Mouse (Mus musculus): ENCODE results near the gene Fam102a.

Gene Fam102a

DNA sequence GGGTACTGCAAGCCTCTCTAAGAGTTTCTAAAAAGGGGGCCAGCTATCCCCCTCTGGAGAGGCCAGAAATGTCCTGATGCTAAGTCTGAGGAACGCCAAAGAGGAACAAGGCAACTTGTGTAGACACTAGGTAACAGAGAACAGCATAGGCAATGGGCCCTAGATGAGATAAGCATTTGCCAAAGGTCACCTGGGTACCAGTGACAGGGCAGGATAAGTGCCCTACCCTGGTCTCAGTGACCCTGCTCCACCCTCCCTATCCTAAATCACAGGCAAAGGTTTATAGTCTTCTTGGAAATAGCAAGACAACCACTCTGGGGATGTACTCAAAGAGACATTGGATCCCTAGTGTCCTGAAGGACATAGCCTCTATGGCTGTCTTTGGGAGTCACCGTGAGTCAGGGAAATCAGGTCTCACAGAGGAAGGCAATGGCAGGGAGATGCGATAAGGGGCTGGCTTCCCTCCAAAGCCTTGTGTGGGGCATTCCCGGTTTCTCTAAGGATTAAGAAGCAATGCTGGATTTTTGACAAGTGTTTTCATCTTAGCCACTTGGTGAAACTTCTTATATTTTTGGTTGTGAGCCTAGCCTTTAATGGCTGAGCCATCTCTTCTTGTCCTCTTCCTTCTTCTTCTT, 17.8 kb upstream of the Fam102a start:
- DNase-seq = no peak

- no peak for DNase-seq
Observed at GRCm38 (mm10) chr2:32520034-32520990, 14.8 kb upstream of the Fam102a start.

- no peak for DNase-seq
Observed at GRCm38 (mm10) chr2:32524536-32525031, 10.5 kb upstream of the Fam102a start.

DNA sequence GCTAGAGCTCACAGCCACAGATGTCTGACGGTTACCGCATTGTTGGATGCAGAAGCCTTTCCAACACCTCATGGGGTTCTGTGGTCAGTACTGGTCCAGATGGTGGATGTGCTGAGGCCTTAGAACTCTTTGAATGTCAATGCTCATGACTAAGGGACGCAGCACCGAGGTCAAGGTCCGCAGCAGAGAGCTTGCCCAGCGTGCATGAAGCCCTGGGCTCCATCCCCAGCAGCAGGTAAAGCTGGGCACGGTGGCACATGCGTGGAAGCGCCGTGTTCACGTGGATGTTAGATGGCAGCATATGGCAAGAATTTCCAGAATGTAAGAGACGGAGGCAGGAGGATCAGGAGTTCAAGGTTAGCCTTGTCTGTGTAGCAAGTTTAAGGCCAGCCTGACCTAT, 9.3 kb upstream of the Fam102a start:
- no peak for DNase-seq

- DNase-seq = no peak
Observed at GRCm38 (mm10) chr2:32527468-32527966, 7.6 kb upstream of the Fam102a start.

DNA sequence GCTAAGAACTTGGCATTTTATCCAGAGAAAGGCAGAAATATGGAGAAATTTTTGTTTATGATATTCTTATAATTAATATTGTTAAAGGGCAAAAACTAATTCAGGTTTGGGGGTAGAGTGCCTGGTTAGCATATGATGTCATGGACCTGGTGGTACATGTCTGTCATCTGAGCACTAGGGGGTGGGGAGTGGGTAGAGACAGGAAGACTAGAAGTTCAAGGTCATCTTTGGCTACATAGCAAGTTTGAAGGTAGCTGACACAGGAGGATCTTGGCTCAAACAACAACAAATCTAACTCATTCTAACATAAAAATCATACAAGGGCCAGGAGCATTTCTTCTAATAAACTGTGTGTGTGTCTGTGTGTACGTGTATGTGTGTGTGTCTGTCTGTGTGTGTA, 6.8 kb upstream of the Fam102a start:
- DNase-seq = no peak

- DNase-seq = no peak
Observed at GRCm38 (mm10) chr2:32530479-32530878, 4.7 kb upstream of the Fam102a start.

- no peak for DNase-seq
Observed at GRCm38 (mm10) chr2:32533163-32533562, 2.0 kb upstream of the Fam102a start.

DNA sequence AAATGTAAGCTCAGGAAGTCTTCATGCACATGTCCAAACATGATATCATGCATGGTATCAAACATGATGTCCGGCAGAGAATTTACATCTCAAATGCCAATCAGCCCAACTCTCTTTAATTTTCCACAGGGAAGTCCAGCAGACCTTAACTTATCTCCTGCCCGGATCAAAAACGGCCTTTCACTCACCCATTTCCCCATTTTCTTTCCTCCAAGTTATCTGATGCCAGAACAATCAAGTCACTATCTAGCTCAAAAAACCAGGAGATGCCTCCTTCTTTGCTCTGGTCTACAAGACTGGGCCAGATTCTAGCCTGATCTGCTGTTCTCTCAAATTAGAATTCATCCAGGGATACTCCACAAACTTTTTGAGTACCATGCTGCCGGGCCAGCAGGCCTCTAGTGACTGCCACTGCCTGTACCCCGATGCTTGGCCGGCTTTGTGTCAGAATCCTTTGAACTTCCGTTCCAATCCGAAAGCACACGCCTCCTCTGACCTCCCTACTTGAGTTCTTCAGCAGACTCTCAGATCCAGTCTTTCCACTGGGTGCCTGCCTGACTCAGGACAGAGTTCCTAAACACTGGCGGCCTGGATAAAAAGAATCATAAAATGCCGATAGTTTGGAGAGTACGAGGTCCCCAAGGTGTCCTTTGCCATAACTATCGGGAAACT, 935 bp upstream of the Fam102a start:
- DNase-seq = no peak

- peak; percentile 60 for DNase-seq
Observed at GRCm38 (mm10) chr2:32535501-32535991, 414 bp downstream of the Fam102a start.

- DNase-seq = peak; percentile 36
Observed at GRCm38 (mm10) chr2:32536086-32536633, 1.0 kb downstream of the Fam102a start.

- peak; percentile 60 for DNase-seq
Observed at GRCm38 (mm10) chr2:32536634-32537359, 1.7 kb downstream of the Fam102a start.

GRCm38 (mm10) chr2:32537360-32537905, 2.3 kb downstream of the Fam102a start:
- no peak for DNase-seq

DNA sequence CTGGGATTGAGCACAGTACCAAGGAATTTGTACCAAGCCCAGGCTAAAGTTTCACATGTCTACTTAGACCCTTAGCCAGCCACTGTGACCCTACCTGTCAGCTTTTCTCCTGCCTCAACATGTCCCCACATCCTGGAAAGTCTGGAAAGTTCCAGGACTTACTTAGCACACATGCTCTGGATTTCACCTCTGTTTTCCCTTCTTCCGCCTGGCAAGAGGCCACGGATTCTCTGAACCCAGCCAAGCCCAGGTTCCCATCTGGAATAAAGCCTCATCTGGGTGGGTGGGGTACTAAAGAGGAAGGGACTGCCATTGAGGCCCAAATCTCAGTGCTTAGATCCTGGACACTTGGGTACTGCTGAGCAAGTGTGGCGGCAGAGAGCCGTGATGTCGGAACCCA, 2.8 kb downstream of the Fam102a start:
- DNase-seq = no peak

DNA sequence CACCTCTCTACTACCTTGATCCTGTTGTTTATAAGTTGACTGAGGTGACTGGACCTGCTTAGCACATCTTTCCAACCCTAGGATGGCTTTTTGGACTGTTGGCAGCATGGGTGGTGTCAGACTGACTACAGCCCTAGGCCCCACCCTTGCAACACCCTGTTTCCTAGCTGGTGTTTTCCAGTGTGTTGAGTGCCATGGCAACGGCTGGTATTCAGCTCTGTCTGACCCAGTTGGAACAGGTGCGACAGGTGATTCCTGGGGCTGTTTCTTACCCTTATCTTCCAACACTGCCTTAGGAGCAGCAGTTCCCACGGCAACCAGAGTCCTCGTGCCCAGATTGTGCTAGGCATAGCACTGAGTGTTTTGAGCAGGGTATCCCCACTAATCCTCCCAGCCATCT, 3.3 kb downstream of the Fam102a start:
- no peak for DNase-seq

GRCm38 (mm10) chr2:32539452-32539981, 4.4 kb downstream of the Fam102a start:
- DNase-seq = no peak

GRCm38 (mm10) chr2:32541333-32541908, 6.3 kb downstream of the Fam102a start:
- DNase-seq = no peak

DNA sequence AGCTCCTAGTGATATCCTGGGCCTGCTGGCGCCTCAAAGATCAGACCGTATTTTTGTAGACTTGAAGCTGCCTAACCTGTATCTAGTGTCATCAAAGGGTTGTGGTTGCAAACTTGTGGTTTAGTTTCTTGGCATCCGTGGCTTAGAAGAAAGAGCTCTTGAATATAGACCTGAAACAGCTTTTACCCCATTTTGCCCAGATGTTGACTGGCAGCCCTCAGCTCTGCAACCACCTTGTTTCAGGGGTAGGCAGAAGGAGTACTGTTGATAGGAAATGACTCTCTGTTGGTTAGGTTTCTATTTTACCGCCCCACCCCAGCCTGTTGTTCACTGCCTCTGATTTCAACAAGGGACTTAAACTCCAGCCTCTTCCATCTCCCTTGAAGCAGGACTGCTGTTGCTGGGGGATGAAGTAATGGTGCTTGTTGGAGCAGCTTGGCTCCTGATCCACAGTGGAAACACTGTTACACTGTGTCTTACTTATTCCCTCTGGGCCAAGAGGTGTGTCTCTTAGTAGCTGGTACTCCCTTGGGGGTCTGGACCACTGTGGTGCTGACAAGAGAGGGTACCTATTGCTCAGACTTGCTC, 6.9 kb downstream of the Fam102a start:
- DNase-seq = no peak

DNA sequence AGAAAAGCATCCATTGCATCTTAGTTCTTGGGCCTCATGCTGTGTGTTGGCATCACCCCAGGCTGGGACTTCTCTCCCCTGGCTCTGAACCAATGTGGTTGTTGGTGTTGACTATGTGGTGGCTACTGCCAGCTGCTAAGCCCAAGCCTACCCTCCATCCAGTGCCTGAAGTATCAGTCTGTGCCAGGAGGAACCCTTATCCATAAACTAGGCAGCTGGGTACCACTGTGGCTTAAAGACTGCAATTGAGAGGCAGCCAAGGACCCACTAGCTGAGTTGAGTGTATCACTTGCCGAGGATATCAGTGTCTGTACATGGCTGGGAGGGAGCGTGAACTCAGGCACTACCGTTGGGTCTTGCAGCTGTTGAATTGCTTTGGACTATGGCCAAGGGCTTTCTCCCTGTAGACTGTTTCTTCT, 7.9 kb downstream of the Fam102a start:
- no peak for DNase-seq

GRCm38 (mm10) chr2:32546951-32547350, 11.8 kb downstream of the Fam102a start:
- DNase-seq = no peak

- no peak for DNase-seq
Observed at GRCm38 (mm10) chr2:32547380-32547779, 12.2 kb downstream of the Fam102a start.
